Mouse (Mus musculus): Measurements from ENCODE around the gene Spz1. TPM values are rescaled to one million over a fixed set of nuclear protein-coding genes. Genes with fewer than 3 reads are reported as not detected.
A peak's percentile ranks its signal among the peaks of the same experiment; 100 is the strongest.
"Not testable (repeated sequence)": the region's sequence is repeated elsewhere in the genome, so short reads cannot be mapped to it uniquely, and the experiment has no call there.

Spz1 gene
- not detected for total RNA-seq (2021)
- long read RNA-seq, experiment 1 = 0 reads
- long read RNA-seq, experiment 2 = 0 reads

- intact Hi-C loops (cut with DNase I) = no loop called here
- no peak within 1 kb of the TSS for H3K27ac ChIP-seq
- DNase-seq = no peak
- TF ChIP-seq CTCF (IDR thresholded peaks at IDR 0.05) = no peak
- H3K4me3 ChIP-seq = no peak within 1 kb of the TSS
These were observed at the start of gene Spz1 for GRCm38 (mm10) chr13:92576072-92576471. Gene Spz1, minus strand, starts transcription at chr13:92576172.

DNA sequence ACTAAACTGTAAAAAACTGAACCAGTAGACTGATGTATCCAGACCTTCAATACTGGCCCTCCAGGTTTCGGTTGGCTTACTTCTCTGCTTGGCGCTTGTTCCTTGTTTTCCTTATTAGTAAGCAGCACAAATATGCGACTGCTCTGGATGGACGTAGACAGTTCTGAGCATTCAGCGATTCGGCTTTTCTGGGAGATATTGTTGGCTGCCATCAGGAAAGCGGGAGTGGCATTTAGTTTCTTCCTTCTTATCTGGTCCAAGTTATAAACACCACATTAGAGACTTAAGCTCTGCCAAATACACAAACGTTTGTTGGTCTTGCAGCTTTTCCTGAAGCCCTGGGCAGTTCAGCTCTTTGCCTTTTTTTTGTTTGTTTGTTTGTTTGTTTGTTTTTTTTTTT, 40.5 kb upstream of the Spz1 start:
- no peak for DNase-seq
- no peak for TF ChIP-seq CTCF (IDR thresholded peaks at IDR 0.05)
- Histone ChIP-seq H3K4me3 (no peak overlapping the region), H3K27ac (no peak overlapping the region)
- intact Hi-C loops (cut with DNase I) = no loop called here

GRCm38 (mm10) chr13:92615201-92615600, 39.2 kb upstream of the Spz1 start:
- no peak for TF ChIP-seq CTCF (IDR thresholded peaks at IDR 0.05)
- Histone ChIP-seq H3K4me3 (no peak overlapping the region), H3K27ac (no peak overlapping the region)
- DNase-seq = no peak
- intact Hi-C loops (cut with DNase I) = no loop called here

DNA sequence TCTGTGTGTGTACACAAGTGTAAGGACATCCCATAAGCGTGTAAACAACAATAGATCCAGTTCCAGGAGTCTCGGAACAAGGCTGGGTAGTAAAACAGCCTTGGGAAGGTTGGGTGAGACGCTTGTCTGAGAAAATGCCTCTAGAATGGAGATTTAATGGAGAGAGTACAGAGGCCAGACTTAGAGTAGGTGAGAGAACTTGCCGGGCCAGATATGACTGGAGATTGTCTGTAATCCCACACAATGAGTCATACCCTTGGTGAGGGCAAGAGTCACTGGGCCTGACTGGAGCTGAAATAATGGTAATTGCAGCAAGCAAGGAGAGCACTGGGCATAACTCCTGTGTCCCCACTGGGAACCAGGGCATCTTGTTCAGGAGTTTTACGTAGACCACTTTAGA, 37.1 kb upstream of the Spz1 start:
- intact Hi-C loops (cut with DNase I) = loop anchor here (5.0 kb wide), 1 partner anchor 34 kb away; no protein-coding TSS in a partner anchor
- DNase-seq = no peak
- peak overlapping the region; percentile 7; the same call in 1 of the 2 replicates for H3K4me3 ChIP-seq
- no peak overlapping the region for H3K27ac ChIP-seq
- no peak for TF ChIP-seq CTCF (IDR thresholded peaks at IDR 0.05)

DNA sequence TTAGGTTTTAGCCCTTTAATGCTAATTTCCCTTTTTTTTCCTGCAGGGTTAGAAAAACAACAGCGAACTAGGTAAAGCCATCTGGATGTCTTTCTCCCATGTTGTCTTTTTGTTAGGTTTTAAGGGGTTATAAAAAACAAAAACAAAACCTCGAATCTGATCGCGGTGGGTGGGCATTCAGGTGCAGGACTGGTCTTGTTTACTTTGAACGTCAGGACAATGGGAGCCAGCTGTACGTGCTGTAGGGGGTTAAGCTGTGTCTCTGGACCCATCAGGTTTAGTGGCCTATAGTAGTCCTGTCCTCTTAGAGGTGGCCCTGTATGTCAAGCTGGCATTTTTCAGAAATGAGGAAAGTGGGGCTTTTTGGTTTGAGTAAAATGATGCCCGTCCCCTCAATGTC, 35.9 kb upstream of the Spz1 start:
- TF ChIP-seq CTCF (IDR thresholded peaks at IDR 0.05) = no peak
- Histone ChIP-seq H3K4me3 (peak overlapping the region; percentile 98), H3K27ac (peak overlapping the region; percentile 96)
- intact Hi-C loops (cut with DNase I) = loop anchor here (5.0 kb wide), 1 partner anchor 35 kb away; no protein-coding TSS in a partner anchor
- DNase-seq = no peak

DNA sequence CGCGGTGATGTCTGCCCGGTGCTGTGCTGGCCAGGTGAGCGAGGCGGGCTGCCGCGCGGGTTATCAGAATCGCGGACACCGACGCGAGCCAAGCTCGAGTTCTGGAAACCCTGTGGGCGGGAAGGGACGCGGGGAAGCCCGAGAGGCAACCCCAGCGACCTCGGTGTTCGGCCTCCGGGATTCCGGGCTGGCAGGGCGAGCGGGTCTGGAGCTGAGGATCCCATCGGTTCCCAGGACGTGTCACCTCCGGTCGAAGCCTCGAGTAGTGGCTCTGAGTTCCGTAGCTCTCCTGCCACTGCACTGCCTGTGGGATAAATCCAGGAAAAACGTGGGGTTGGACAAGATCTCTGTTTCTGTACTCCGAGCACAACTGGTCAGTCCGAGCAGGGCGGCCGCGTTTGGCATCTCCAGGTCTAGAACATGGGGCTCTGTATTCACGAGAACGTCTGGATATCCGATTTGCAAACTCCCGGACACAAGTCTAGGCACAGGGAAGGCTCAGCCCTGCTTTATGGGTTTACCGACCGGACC, 35.3 kb upstream of the Spz1 start:
- Histone ChIP-seq H3K27ac (peak overlapping the region; percentile 96), H3K4me3 (peak overlapping the region; percentile 98)
- DNase-seq = no peak
- intact Hi-C loops (cut with DNase I) = loop anchor here (5.0 kb wide), 1 partner anchor 36 kb away; no protein-coding TSS in a partner anchor
- TF ChIP-seq CTCF (IDR thresholded peaks at IDR 0.05) = no peak

- intact Hi-C loops (cut with DNase I) = loop anchor here (5.0 kb wide), 1 partner anchor 37 kb away; no protein-coding TSS in a partner anchor
- peak within 1 kb of the TSS; percentile 96 for H3K27ac ChIP-seq
- peak within 1 kb of the TSS; percentile 98 for H3K4me3 ChIP-seq
- peak; percentile 97 for DNase-seq
- peak; percentile 5; the same call in 1 of the 2 replicates for TF ChIP-seq CTCF (IDR thresholded peaks at IDR 0.05)
These were observed 34.6 kb upstream of the Spz1 start, which contains the start of gene Serinc5 for GRCm38 (mm10) chr13:92610311-92611221. Gene Serinc5, plus strand, starts transcription at chr13:92611091.

- DNase-seq = peak; percentile 57
- H3K27ac ChIP-seq = peak overlapping the region; percentile 96
- peak overlapping the region; percentile 98 for H3K4me3 ChIP-seq
- intact Hi-C loops (cut with DNase I) = loop anchor here (5.0 kb wide), 1 partner anchor 38 kb away; no protein-coding TSS in a partner anchor
- TF ChIP-seq CTCF (IDR thresholded peaks at IDR 0.05) = no peak
These were observed 33.7 kb upstream of the Spz1 start for GRCm38 (mm10) chr13:92609486-92610310.

GRCm38 (mm10) chr13:92605306-92605705, 29.3 kb upstream of the Spz1 start:
- DNase-seq; H3K4me3 ChIP-seq; H3K27ac ChIP-seq; intact Hi-C loops (cut with DNase I): not testable (repeated sequence)
- peak; percentile 26; the same call in 1 of the 2 replicates for TF ChIP-seq CTCF (IDR thresholded peaks at IDR 0.05)

- DNase-seq = no peak
- Histone ChIP-seq H3K27ac (no peak overlapping the region), H3K4me3 (no peak overlapping the region)
- intact Hi-C loops (cut with DNase I) = no loop called here
- TF ChIP-seq CTCF (IDR thresholded peaks at IDR 0.05) = no peak
These were observed 19.5 kb upstream of the Spz1 start for GRCm38 (mm10) chr13:92595424-92595823.

DNA sequence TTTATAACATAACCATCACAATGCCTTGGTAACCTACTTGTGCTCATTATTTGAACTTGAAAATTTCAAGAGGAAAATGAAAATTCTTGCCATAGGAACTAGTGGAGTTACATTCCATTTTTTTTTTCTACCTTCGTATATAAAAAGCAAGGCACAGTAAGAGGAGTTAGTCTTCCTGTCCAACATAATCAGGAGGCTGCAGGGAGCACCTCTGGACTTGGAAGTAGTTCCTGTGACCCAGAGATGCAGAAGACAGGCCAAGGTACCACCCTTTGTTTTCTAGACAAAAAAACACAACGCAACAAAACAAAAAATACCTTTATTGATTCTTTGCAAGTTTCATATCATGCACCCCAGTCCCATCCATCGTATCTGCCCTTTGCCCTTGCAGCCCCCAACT, 18.9 kb upstream of the Spz1 start:
- intact Hi-C loops (cut with DNase I) = no loop called here
- no peak for TF ChIP-seq CTCF (IDR thresholded peaks at IDR 0.05)
- Histone ChIP-seq H3K4me3 (no peak overlapping the region), H3K27ac (no peak overlapping the region)
- DNase-seq = no peak

DNA sequence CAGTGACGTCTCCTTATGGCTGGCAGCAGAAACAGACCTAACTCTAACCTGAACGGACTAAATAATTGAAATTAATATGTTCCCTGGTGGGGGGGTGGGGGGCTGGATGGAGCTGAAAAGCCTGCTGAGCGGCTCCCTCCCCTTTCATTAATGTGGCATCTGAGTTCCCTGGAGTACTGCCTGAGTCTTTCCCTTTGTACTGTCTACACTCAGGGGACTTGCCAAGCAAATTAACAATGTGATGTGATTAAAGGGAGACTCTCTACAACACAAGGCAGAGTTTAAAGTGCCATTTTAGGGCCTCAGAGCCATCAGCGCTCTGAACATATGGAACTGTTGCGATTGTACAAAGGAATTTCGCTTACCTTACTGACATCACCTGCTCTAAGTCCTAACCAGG, 18.5 kb upstream of the Spz1 start:
- Histone ChIP-seq H3K27ac (no peak overlapping the region), H3K4me3 (no peak overlapping the region)
- intact Hi-C loops (cut with DNase I) = no loop called here
- DNase-seq = no peak
- no peak for TF ChIP-seq CTCF (IDR thresholded peaks at IDR 0.05)
